19 mouse cellular contexts compared by ENCODE assay signal in the genomic region with DNA sequence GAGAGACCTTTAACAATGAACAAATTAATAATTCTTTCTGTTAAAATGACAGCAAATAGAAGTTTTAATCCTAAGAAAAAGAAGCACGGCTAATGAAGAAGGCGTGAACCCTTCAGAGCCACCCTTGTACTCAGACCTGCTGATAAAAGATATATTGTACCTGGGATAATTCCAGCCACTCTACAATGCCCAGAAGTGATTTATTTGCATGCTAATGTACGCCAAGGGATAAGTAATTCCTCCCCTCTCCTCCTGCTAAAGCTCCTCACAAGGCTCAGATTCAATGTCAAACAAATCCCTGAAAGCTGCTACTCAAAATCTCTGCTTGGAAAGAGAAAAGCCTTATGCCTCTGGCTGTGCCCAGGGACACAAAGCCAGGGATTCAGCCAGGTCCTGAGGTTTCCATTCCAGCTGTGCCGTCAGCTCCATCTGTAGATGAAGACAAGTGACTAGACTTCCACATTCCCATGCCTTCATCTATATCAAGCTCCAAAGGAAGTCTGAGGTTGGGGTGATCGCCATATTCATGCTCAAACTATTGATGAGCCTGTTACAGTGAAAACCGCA.
DNase-seq lines count a peak whose midpoint lies in the region; ATAC-seq and TF ChIP-seq lines count a peak whose summit lies in the region.
"Had no signal": no experiment of that assay in that cellular context is flagged by ENCODE, and none has a peak within 500 bp of the region (broad histone marks: within the 10 kb centered on the region; RNA-seq: fewer than 3 reads in every experiment).

No protein-coding gene starts in this region.

- no peak for DNase-seq in neural tube, embryonic 10.5 days (ENCODE audit: extremely low spot score, low spot score)
- DNase-seq in midbrain, postnatal 0 days (ENCODE audit: low spot score), result no peak
- no peak for DNase-seq in testis, postnatal 10 days (ENCODE audit: low spot score)
- no peak for DNase-seq in adrenal gland, postnatal 36 days
- no peak for DNase-seq in natural killer cell, adult 2 months (ENCODE audit: low spot score in 2 of 2)
- DNase-seq: adrenal gland, postnatal 10 days; cerebellum, adult 2 months; cerebellum, postnatal 10 days; heart, adult 2 months; heart, postnatal 36 days had no signal

- H3K36me3 ChIP-seq in neural tube, embryonic 12.5 days, result no peaks in the 10 kb centered on the region
- H3K36me3 ChIP-seq in midbrain, embryonic 13.5 days, result no peaks in the 10 kb centered on the region
- H3K36me3 ChIP-seq in midbrain, postnatal 0 days (ENCODE audit: insufficient read depth, low read length), result no peaks in the 10 kb centered on the region
- H3K36me3 ChIP-seq: embryonic facial prominence, embryonic 15.5 days; forebrain, embryonic 10.5 days; forebrain, embryonic 15.5 days; heart, embryonic 15.5 days; hindbrain, embryonic 15.5 days had no signal

- no peaks in the 10 kb centered on the region for H3K27me3 ChIP-seq in neural tube, embryonic 12.5 days (replicated peaks)
- H3K27me3 ChIP-seq in midbrain, embryonic 13.5 days, result no peaks in the 10 kb centered on the region
- H3K27me3 ChIP-seq in midbrain, postnatal 0 days (ENCODE audit: insufficient read depth, low read length), result no peaks in the 10 kb centered on the region
- H3K27me3 ChIP-seq: embryonic facial prominence, embryonic 15.5 days; forebrain, embryonic 15.5 days; heart, embryonic 15.5 days; hindbrain, embryonic 15.5 days had no signal

- peak; percentile 44; the same call in 1 of the 2 replicates for ATAC-seq in neural tube, embryonic 12.5 days (ENCODE audit: low FRiP score, low read depth)
- ATAC-seq in midbrain, embryonic 13.5 days, result peak; percentile 70; the same call in 1 of the 2 replicates
- 0 out of 2 replicates have a peak, but pooled peaks have one; percentile 23 for ATAC-seq in midbrain, postnatal 0 days (ENCODE audit: low FRiP score)
- ATAC-seq: forebrain, embryonic 15.5 days had no signal

- WGBS in neural tube, embryonic 12.5 days, result 60% methylated on average over 6 of the region's 6 CpGs
- 35% methylated on average over 6 of the region's 6 CpGs for WGBS in midbrain, embryonic 13.5 days
- WGBS in midbrain, postnatal 0 days, result 33% methylated on average over 6 of the region's 6 CpGs

- no peak overlapping the region for H3K9ac ChIP-seq in neural tube, embryonic 12.5 days
- no peak overlapping the region for H3K9ac ChIP-seq in midbrain, embryonic 13.5 days (replicated peaks)
- H3K9ac ChIP-seq in midbrain, postnatal 0 days (replicated peaks; ENCODE audit: low read length, poor library complexity, severe bottlenecking), result no peak overlapping the region
- H3K9ac ChIP-seq: embryonic facial prominence, embryonic 15.5 days; forebrain, embryonic 15.5 days; heart, embryonic 15.5 days; hindbrain, embryonic 15.5 days had no signal

- no peaks in the 10 kb centered on the region for H3K9me3 ChIP-seq in neural tube, embryonic 12.5 days
- no peaks in the 10 kb centered on the region for H3K9me3 ChIP-seq in midbrain, embryonic 13.5 days
- no peaks in the 10 kb centered on the region for H3K9me3 ChIP-seq in midbrain, postnatal 0 days (ENCODE audit: low read length)
- H3K9me3 ChIP-seq: embryonic facial prominence, embryonic 15.5 days; forebrain, embryonic 10.5 days; forebrain, embryonic 15.5 days; heart, embryonic 15.5 days; hindbrain, embryonic 15.5 days had no signal

- H3K4me3 ChIP-seq in neural tube, embryonic 12.5 days, result no peak overlapping the region
- no peak overlapping the region for H3K4me3 ChIP-seq in midbrain, embryonic 13.5 days (replicated peaks)
- no peak overlapping the region for H3K4me3 ChIP-seq in midbrain, postnatal 0 days (ENCODE audit: low read depth, low read length)
- H3K4me3 ChIP-seq: embryonic facial prominence, embryonic 15.5 days; erythroblast, embryonic 14.5 days; forebrain, embryonic 10.5 days; forebrain, embryonic 15.5 days; heart, adult 2 months; heart, embryonic 15.5 days; hindbrain, embryonic 15.5 days had no signal

- no peak overlapping the region for H3K27ac ChIP-seq in neural tube, embryonic 12.5 days
- no peak overlapping the region for H3K27ac ChIP-seq in midbrain, embryonic 13.5 days
- no peak overlapping the region for H3K27ac ChIP-seq in midbrain, postnatal 0 days (ENCODE audit: low read depth, low read length)
- H3K27ac ChIP-seq: embryonic facial prominence, embryonic 15.5 days; forebrain, embryonic 10.5 days; forebrain, embryonic 15.5 days; heart, adult 2 months; heart, embryonic 15.5 days; hindbrain, embryonic 15.5 days had no signal

- no peak for TF ChIP-seq CTCF in midbrain, postnatal 0 days (IDR thresholded peaks at IDR 0.05)

- H3K4me2 ChIP-seq in neural tube, embryonic 12.5 days (replicated peaks), result no peak overlapping the region
- no peak overlapping the region for H3K4me2 ChIP-seq in midbrain, embryonic 13.5 days (replicated peaks)
- H3K4me2 ChIP-seq in midbrain, postnatal 0 days (ENCODE audit: low read depth, low read length, poor library complexity, severe bottlenecking), result peak overlapping the region; percentile 15; the same call in 1 of the 2 replicates
- H3K4me2 ChIP-seq: embryonic facial prominence, embryonic 15.5 days; forebrain, embryonic 15.5 days; heart, embryonic 11.5 days; heart, embryonic 15.5 days; hindbrain, embryonic 15.5 days had no signal

- H3K4me1 ChIP-seq in neural tube, embryonic 12.5 days, result no peaks in the 10 kb centered on the region
- H3K4me1 ChIP-seq in midbrain, embryonic 13.5 days (replicated peaks), result 0 out of 2 replicates have a peak, but pooled peaks cover 8% of the 10 kb centered on the region
- H3K4me1 ChIP-seq in midbrain, postnatal 0 days (ENCODE audit: insufficient read depth, low read length), result no peaks in the 10 kb centered on the region
- H3K4me1 ChIP-seq: embryonic facial prominence, embryonic 15.5 days; forebrain, embryonic 15.5 days; heart, embryonic 15.5 days; hindbrain, embryonic 15.5 days had no signal
